Mouse (Mus musculus) adrenal gland, postnatal 14 days (tissue): Measurements from ENCODE around the gene Ltbp1. TPM values are rescaled to one million over a fixed set of nuclear protein-coding genes. Genes with fewer than 3 reads are reported as not detected.

Experiments
- DNase-seq: peaks from one replicate; pipeline ENCODE4 v3.0.0; 2021; ENCODE audit warnings: mixed read lengths
- long read RNA-seq, 2 experiments: library from polyadenylated mRNA; stranded (forward); transcript quantifications; one replicate each; pipeline ENCODE4 v2.0.0; 2021
- total RNA-seq: library from RNA; stranded (reverse); gene quantifications from 2 replicates; pipeline ENCODE4 v1.2.3, GENCODE M21; 2021

The Ltbp1 gene
- 12.7 and 15.8 TPM in 2 replicates for total RNA-seq
- long read RNA-seq, experiment 1, partial matches to known transcripts, result 0 of 2 reads
- long read RNA-seq, experiment 1, other reads (novel, unspliced or antisense), result 0 of 2 reads
- long read RNA-seq, experiment 2, partial matches to known transcripts, result 0 of 3 reads
- long read RNA-seq, experiment 2, other reads (novel, unspliced or antisense), result 3 of 3 reads

DNA sequence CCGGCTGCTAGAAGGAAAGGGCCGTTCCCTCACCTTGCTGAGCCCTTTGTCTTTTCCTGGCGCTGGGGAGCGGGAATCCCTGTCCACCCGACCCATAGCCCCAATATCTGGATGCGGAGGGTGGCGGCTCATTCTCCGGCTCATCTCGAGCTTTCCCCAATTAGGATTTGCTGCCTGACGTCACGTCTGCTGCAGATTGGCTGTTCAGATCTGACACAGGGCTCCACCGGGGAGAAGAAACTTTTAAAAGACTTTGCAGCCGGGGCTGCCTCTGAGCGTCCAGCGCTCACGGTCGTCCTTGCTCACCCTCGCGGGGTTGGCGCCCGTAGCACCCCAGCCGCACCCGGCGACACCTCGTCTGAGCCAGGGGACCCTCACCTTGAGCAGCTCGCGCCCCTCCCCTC, at the start of gene Ltbp1:
Gene Ltbp1 (plus strand): TSS at position 288 of the 404 bp plus-strand sequence.
- peak; percentile 65 for DNase-seq

DNA sequence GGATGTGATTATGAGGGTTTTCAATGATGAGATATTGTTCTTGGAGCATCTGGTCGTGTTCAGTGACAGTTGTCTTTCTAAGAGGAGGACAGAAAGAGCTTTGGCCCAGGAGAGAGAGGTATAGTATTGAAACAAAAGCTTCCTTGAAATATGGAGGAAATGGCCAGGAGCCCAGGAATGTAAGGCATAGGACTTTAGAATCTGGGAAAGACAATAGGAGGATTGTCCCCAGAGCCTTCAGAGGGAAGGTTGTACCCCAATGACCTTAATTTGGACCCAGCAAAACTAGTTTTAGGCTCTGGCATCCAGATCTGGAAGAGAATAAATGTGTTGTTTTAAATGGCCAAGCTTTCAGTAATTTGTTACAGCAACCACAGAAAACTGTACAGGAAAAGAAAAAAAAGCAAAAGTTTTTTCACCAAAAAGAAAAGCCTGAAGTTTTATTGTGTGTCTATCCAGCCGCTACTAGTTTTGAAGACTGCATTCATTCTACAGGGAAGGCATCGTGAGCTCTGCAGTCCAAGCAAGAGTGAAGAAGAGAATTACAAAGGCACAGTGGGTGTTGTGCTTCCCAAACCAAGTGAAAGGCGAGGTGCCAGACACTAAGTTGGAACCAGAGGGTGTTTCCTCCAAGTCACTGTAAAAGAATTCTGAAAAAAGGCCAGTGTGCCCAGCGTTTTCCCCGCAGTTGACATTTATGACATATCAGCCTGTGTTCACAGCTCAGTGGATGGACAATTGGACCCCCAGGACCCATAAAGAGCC, 45.7 kb upstream of the Ltbp1 start:
- no peak for DNase-seq

- DNase-seq, result no peak
Measured at GRCm38 (mm10) chr17:74963222-74963621, 42.1 kb upstream of the Ltbp1 start.

- no peak for DNase-seq
Measured at GRCm38 (mm10) chr17:74963861-74964260, 41.5 kb upstream of the Ltbp1 start.

DNA sequence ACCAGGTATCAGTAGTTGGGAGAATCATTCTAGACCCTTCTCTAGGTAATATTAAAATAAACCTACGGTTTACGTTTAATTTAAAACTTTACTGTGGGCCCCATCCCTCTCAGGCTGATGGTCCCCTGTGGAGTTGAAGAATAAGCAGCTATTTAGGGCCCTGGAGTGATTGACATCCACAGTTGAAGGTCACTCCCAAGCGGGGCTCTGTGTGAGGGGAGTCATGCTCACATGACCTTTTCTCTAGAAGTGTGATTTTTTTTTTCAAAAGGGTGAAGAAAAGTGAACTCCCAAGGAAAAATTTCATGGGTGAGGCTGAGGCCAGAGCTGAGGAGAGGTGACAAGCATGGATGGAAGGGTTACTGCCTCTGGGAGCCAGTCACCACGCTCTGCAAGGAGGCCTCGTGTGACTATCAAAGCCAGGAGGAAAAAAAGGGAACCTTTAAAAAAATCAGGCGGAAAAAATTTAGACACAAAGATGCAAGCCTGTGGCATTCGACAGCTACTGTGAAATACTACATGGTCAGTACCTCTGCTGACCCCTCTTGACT, 38.0 kb upstream of the Ltbp1 start:
- DNase-seq, result no peak

GRCm38 (mm10) chr17:74968152-74968712, 37.1 kb upstream of the Ltbp1 start:
- no peak for DNase-seq

GRCm38 (mm10) chr17:74968738-74969271, 36.6 kb upstream of the Ltbp1 start:
- DNase-seq, result no peak

GRCm38 (mm10) chr17:74975192-74975591, 30.2 kb upstream of the Ltbp1 start:
- DNase-seq, result no peak

GRCm38 (mm10) chr17:74976167-74976985, 29.0 kb upstream of the Ltbp1 start:
- DNase-seq, result no peak

DNA sequence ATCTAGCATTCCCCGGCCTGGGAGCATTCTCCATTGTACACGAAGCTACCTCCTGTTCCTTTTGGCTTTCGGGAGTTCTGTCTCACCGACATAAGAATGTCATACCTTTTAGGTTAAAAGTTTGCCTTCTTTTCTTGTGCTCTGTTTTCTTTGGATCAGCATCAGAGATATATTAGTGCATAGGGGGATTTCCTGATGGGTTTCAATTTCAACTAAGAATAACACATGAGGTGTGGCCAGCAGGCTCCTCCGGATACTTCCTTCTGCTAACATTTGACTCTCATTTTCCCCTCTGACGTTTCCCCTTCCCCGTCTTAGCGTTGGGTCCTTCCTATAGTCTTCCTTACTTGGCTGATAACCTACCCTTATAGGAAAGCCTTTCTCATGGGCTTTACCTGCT, 25.6 kb upstream of the Ltbp1 start:
- no peak for DNase-seq

GRCm38 (mm10) chr17:74981703-74982102, 23.7 kb upstream of the Ltbp1 start:
- DNase-seq, result no peak

DNA sequence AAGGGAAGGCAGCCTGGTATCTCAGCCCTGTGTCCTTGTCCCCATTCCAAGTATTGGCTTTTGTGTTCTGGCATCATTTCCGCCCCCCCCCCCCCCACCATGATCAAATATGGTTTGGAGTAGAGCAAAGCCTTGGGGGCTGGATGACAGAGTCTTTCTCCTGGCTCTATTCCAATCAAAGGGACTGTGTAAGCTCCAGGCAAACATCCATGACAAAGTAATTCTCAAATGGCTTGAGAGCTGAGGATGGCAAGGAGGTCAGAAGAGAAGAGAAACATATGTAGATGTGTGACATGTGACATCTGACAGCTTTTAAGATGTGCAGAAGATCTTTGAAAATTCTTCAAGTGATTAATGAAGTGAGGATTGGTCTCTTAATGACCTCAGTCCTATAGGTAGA, 22.5 kb upstream of the Ltbp1 start:
- no peak for DNase-seq

DNA sequence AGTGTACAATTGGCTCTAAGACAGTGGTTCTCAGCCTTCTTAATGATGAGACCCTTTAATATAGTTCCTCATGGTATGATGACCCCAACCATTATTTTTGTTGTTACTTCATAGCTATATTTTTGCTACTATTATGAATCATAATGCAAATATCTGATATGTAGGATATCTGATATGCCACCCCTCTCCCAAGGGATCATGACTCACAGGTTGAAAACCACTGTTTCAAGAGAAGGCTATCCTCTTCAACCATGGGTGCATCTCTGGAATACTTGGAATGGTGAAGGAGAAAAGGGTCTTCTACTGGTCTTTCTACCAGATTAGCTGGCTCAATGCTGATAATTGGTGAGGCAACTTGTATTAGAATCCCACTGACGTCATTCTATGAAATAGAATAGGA, 21.3 kb upstream of the Ltbp1 start:
- DNase-seq, result no peak

DNA sequence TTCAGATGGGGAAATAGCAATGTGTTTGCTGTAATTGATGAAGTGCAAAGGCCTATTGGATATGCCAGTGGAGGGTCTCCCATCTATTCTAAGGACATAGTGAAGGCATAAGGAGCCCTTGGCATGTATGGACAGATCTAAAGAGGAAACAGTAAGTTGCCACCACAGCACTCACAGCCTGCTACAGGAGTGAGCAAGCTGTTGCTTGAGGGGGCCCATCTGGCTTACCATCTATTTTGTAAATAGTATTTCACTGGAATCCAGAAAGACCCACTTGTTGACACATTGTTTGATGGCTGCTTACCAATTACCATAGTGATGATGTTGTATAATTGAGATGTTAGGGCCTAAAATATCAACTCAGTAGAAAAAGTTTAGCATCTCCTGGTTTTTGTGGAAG, 20.7 kb upstream of the Ltbp1 start:
- no peak for DNase-seq

GRCm38 (mm10) chr17:74987067-74987466, 18.3 kb upstream of the Ltbp1 start:
- no peak for DNase-seq

DNA sequence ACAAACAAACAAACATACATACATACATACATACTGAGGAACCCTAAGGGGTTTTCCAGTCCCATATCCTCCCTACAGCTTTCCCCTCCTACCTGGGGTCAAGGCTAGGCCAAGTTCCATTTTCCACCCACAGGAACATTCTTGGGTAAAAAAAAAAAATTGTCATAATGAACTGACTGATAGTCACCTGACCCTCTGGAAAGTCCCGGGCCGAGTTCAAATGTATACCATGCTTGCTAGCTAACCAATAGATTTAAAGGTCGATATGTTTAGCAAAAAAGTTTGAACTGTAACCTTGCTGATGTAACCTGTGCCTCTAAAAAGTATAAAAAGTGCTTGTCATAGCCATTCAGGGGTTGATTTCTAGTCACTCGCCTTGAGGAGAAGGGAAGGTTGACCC, 15.7 kb upstream of the Ltbp1 start:
- no peak for DNase-seq

DNA sequence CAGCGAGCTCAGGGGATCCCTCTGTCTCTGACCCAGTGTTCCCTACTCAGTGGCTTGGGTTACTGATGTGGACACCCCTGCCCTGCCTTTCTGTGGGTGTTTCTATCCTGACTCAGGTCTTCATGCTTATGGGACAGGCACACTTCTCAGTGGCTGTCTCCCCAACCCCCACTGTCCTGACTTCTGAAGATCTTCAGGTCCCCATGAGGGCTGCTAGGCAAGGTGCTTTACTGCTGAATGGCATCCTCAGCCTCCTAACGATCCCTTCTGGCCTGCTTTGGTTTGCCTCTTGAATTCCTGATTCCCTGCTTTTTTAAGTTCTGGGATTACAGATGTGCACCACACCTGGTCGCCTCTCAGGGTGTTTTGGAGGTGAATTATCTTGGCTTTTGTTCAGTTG, 14.8 kb upstream of the Ltbp1 start:
- DNase-seq, result no peak

GRCm38 (mm10) chr17:74993726-74994581, 11.4 kb upstream of the Ltbp1 start:
- DNase-seq, result peak; percentile 52

- DNase-seq, result no peak
Measured at GRCm38 (mm10) chr17:74994582-74994893, 10.8 kb upstream of the Ltbp1 start.

GRCm38 (mm10) chr17:74995266-74995665, 10.1 kb upstream of the Ltbp1 start:
- DNase-seq, result no peak

DNA sequence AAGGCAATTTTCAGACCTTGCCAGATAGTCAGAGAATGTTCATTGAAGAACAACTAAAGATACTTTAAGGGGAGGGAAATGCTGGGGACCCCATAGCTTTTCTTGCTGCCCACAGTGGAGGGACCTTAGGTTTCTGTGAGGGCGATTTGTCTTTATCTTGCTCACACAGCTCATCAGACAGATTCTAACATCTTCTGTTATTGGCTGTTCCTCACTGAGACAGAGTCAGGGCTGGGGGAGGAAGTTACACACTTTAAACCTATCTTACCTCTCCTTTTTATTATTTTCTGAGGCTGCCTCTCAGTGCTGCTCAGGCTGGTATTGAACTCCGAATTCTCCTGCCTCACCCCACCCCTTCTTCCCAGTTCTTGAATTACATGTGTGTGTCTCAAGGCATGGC, 5.3 kb upstream of the Ltbp1 start:
- no peak for DNase-seq

GRCm38 (mm10) chr17:75004820-75005219, 548 bp upstream of the Ltbp1 start:
- DNase-seq, result peak; percentile 86
